ENCODE assay signal across 9 mouse cellular contexts in genomic region chr10:20040116-20040515, GRCm38 (mm10).
DNase-seq lines count a peak whose midpoint lies in the region.
"Had no signal": no experiment of that assay in that cellular context is flagged by ENCODE, and none has a peak within 500 bp of the region (broad histone marks: within the 10 kb centered on the region; RNA-seq: fewer than 3 reads in every experiment).

No protein-coding gene starts in this region.

- DNase-seq in embryo, embryonic 11 days: peak; percentile 6
- no peak for DNase-seq in embryo, embryonic 9.5 days (ENCODE audit: extremely low spot score)
- DNase-seq in testis, postnatal 14 days (ENCODE audit: low spot score): peak; percentile 60
- no peak for DNase-seq in testis, postnatal 10 days (ENCODE audit: low spot score)
- peak; percentile 57 for DNase-seq in kidney, postnatal 10 days
- no peak for DNase-seq in spleen, adult 18-20 months
- no peak for DNase-seq in T-cell, adult 2 months (ENCODE audit: low spot score)
- no peak for DNase-seq in frontal cortex, postnatal 10 days (ENCODE audit: low spot score in 2 of 2)
- DNase-seq: cerebellum, adult 8-10 months had no signal

Comparison
In these comparisons a context has a peak if more than half of its experiments do, and no peak if none do; other contexts are left out.
1. DNase-seq: peak in embryo, embryonic 11 days (single experiment), testis, postnatal 14 days (single experiment) and kidney, postnatal 10 days (single experiment); none in embryo, embryonic 9.5 days (single experiment), testis, postnatal 10 days (single experiment), spleen, adult 18-20 months (0 of 2), T-cell, adult 2 months (single experiment) and frontal cortex, postnatal 10 days (0 of 2).